Mouse (Mus musculus): ENCODE results near the gene Arpc5.
"Not testable (repeated sequence)": the region's sequence is repeated elsewhere in the genome, so short reads cannot be mapped to it uniquely, and the experiment has no call there.

Arpc5 gene

GRCm38 (mm10) chr1:152766032-152766772 lies at the start of gene Arpc5, which contains the start of gene Rgl1:
Gene Arpc5, plus strand, starts transcription at chr1:152766542.
Gene Rgl1, minus strand, starts transcription at chr1:152766351.
- DNase-seq (ENCODE audit: low read depth, low spot score) = peak; percentile 96

GRCm38 (mm10) chr1:152717329-152717728 lies 49.0 kb upstream of the Arpc5 start:
- no peak for DNase-seq (ENCODE audit: low read depth, low spot score)

- DNase-seq (ENCODE audit: low read depth, low spot score) = no peak
These were observed 48.1 kb upstream of the Arpc5 start for GRCm38 (mm10) chr1:152718200-152718599.

DNA sequence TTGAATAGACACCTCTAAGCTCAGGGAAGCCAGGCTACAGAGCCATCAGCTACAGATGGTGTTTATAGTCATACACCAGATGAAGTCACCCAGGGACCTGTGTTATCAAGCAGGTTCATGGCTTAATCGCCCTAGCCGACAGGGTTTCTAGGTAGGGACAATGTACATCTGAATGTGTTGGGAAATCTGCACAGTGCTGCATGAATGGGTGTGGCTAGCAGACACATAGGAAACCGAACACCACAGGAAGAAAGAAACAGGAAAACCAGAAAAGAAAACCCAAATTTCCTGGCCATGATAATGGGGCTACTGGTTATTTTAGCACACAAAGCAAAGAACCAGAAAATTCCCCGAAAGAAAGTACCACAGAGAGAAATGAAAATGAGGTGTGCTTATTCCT lies 45.4 kb upstream of the Arpc5 start:
- no peak for DNase-seq (ENCODE audit: low read depth, low spot score)

DNA sequence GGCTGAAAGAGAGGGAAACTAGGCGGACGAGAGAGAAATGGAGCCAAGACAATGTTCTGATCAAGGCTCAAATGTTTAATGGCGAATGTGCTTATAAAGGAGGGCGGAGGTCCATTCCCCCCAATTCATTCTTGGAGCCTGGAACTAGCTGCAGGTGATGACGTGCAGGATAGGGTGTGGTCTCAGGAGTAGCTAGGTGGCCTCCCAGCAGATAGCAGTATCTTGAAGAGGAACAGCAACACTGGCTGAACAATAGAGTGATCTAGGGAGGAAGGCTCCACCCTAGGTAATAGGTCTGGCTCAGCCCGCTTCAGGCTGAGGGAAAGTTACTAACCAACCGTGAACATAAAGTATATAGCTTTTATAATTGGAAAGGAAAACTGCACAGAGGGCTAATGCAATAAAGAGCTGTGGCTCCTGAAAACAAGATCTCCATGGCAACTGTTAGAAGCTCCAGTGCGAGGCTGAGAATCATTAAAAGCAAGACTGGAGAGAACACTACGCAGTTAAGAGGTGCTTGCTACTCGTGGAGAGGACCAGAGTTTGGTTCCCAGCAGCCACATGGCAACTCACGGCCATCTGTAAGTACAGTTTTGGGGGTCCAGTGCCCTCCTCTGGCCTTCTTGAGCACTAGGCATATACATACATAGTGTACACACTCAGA lies 44.7 kb upstream of the Arpc5 start:
- no peak for DNase-seq (ENCODE audit: low read depth, low spot score)

DNA sequence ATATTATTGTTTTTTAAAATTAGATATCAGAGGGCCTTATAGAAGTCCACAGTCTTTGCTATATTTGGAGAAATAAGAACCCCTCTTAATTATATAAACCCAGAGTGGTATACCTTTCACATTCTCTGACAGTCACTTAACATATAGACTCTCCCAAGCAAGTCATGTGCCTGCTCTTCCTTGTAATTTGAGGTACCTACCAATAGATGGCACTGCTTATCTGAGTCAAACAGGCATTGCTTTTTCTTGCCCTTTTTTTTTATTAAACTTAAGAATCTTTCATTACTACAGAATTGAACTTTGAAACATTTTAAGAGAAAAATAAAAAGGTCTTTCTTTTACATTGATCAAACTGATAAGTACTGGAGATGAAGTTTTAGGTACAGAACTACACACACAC lies 42.1 kb upstream of the Arpc5 start:
- DNase-seq (ENCODE audit: low read depth, low spot score) = no peak

DNA sequence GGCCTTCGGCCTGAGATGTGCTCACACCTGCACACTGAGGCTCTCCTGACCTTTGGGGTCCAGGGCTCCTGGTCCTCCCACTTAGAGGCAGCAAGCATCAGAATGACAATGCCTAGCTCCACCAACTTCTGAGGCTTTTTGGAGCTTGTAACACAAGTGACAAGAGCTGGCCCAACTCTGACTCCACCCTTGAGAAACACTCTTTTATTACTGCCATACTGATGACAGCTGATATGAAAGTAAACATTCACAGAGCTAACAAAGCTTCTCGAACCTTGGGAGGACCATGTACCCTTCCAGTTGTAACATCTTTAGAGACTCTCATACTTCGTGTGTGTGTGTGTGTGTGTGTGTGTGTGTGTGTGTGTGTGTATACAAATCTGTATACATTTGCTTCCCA lies 40.2 kb upstream of the Arpc5 start:
- no peak for DNase-seq (ENCODE audit: low read depth, low spot score)

DNA sequence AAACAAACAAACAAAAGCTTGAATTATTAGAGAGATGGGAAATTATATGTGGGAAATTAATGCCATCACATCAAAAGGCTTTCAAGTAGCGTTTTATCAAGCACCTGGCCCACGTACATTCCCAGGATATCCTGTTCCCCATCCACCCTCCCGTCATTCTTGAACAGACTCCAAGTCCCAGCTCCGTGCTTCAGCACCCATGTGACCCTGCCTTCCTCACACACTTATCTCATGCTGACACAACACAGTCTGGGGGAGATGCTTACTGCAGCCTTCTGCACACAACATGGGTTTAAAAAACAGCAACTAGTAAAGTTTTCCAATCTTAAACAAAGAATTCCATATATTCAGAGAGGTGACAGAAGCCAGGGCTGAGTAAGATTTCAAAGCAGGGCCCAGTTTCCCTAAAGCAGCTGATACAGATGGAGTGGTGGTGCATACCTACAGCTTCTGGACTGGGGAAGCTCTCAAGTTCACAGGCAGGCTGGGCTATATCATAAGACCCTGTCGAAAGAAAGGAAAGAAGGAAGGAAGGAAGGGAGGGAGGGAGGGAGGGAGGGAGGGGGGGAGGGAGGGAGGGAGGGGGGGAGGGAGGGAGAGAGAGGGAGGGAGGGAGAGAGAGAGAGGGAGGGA lies 38.6 kb upstream of the Arpc5 start:
- DNase-seq (ENCODE audit: low read depth, low spot score) = no peak

DNA sequence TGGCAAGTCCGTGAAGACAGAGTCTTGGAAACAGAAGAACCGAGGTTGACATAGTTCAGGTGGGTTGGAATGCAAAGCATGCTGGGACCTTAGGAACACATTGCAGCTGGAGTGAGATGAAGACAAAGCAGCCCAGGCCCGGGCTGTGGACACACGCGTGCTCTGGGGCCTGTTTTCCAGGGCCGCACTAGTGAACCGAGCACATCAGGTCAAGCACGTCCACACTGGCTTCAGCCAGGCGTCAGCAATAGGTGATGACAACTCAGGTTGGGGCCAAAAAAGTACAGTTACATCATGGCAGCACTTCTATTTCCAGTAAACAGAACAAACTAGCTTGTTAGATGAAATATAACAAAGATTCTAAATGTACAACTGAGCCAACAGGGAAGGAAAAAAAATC lies 27.5 kb upstream of the Arpc5 start:
- no peak for DNase-seq (ENCODE audit: low read depth, low spot score)

GRCm38 (mm10) chr1:152739374-152739773 lies 27.0 kb upstream of the Arpc5 start:
- no peak for DNase-seq (ENCODE audit: low read depth, low spot score)

- DNase-seq (ENCODE audit: low read depth, low spot score) = no peak
These were observed 23.1 kb upstream of the Arpc5 start for GRCm38 (mm10) chr1:152743095-152743826.

DNA sequence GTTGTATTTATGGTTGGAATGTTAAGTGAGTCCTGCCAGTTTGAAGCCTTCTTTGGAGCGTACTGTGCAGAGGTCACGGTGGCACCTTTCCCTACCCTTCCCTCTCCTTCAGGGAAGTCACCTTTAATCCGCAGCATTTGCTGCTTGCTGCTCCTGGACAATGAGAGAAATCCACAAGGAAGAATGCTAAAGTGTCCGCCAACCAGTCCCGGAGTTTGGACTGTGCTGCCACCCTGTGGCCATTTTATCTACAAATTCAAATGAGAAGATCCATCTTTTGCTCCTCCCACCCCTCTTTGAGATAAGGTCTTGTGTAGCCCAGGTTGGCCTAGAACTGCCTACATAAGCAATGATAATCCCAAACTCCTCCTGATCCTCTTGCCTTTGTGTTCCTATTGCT lies 19.9 kb upstream of the Arpc5 start:
- DNase-seq (ENCODE audit: low read depth, low spot score) = peak; percentile 78

DNA sequence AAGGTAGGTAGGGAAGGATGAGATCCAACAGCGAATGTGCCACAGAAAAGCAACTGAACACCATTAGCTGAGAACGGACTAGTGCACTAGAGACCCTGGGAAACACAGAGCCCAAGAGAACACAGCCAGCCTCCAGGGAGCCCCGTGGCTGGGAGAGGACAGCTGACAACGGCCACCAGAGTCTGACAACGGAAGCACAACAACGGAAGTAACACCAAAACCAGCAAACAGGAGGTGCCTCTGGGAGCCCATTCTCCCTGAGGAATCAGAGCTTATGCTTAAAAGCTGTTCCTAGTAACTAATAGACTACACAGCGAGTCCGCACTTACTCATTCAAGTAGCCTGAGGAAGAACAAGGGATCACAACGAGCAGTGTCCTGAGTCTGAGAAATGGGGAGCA lies 17.1 kb upstream of the Arpc5 start:
- no peak for DNase-seq (ENCODE audit: low read depth, low spot score)

GRCm38 (mm10) chr1:152750312-152750965 lies 15.9 kb upstream of the Arpc5 start, which contains the start of gene Apobec4:
Gene Apobec4, plus strand, starts transcription at chr1:152750551.
- no peak for DNase-seq (ENCODE audit: low read depth, low spot score)

- no peak for DNase-seq (ENCODE audit: low read depth, low spot score)
These were observed 4.6 kb upstream of the Arpc5 start for GRCm38 (mm10) chr1:152761791-152762190.

DNA sequence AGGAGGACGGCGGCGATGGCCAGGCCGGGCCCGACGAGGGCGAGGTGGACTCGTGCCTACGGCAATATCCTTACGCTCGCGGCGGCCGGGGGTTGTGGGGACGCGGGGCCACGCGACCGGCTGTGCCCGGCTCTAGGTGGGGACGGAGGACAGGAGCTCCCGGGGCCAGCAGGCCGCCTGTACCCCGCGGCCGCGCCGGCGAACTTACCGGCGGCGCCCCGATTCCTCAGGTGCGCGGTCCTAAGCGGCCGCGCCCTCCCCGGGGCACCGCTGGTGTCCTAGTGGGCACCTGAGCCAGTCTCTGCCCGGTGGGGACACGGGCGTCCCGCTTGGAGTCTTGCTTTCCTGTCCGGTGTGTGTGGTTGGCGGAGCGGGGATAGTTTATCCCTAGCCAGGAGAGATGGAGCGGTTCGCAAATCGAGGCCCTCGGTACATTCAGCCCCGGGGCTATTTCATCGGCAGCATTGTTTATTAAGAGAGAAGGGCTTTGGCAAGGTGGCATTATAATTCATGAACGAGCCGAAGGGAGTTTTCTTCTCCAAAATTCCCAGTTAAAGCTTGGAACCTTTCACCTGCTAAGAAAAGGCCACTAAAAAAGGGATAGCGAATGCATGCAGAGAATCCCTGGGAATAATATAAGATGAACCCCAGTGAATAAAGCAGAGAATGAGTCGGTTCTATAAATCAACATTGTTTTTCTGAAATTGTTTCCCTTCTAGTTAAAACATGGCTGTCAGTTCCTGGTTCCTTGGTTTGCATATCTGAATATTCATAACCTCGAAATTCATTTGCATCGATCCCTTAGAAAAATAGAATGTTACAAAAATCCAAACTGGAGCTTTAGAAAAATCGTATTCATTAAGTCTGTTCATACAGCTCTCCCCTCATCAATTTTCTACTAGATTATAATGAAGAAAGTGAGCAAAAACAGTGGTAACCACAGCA lies 734 bp downstream of the Arpc5 start:
- no peak for DNase-seq (ENCODE audit: low read depth, low spot score)

DNA sequence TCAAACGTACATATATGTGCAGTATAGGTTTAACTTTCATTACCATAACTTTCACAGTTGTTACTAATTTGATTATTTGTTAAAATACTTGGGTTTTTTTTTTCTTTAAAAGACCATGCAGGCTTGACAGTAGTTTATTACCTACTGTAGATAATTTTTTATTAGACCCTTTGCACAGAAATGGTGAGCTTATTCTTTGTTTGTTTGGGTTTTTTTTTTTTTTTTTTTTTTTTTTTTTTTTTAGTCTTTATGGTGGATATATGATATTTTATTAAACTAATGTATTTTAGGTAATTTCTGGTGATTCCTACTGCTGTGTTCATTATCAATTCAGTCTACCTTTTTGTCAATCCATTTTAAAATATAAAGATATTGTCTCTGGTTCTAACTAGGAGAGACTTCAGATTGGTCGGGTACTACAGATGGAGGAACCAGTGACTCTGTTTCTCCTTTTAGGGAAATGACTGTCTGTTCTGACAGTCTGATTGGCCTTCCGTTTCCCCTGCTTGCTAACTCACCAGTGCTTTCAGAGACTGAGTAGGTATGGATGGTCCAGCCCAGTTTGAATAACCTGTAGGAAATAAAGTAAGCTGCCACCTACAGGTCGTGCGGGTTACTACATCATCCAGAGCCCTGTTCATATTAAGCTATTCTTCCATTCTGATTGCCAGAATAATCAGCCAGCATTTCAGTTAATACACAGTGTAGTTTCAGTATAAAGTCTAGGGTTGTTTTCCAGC lies 1.6 kb downstream of the Arpc5 start:
- DNase-seq (ENCODE audit: low read depth, low spot score) = peak; percentile 90

GRCm38 (mm10) chr1:152771016-152771415 lies 4.7 kb downstream of the Arpc5 start:
- no peak for DNase-seq (ENCODE audit: low read depth, low spot score)

GRCm38 (mm10) chr1:152774601-152775000 lies 8.3 kb downstream of the Arpc5 start:
- DNase-seq (ENCODE audit: low read depth, low spot score) = not testable (repeated sequence)
